Mouse (Mus musculus): ENCODE results near the gene Slmap. TPM values are rescaled to one million over a fixed set of nuclear protein-coding genes. Genes with fewer than 3 reads are reported as not detected.
A peak's percentile ranks its signal among the peaks of the same experiment; 100 is the strongest.

Gene Slmap
- polyA plus RNA-seq, 1 experiment from 2014 or later: 48.8 TPM

- H3K27me3 ChIP-seq (replicated peaks): no peaks in the 10 kb centered on the region
- WGBS: 82% methylated on average over 1 of the region's 1 CpGs
- no peak overlapping the region for H3K9ac ChIP-seq
- H3K36me3 ChIP-seq: no peaks in the 10 kb centered on the region
- H3K9me3 ChIP-seq: no peaks in the 10 kb centered on the region
- H3K4me3 ChIP-seq (replicated peaks): no peak overlapping the region
- H3K4me1 ChIP-seq (replicated peaks): no peaks in the 10 kb centered on the region
- H3K27ac ChIP-seq: no peak overlapping the region
- H3K4me2 ChIP-seq (replicated peaks): no peak overlapping the region
- no peak for ATAC-seq
These were observed 39.7 kb downstream of the Slmap start for GRCm38 (mm10) chr14:26495021-26495420.

- Histone ChIP-seq H3K4me2 (replicated peaks) (no peak overlapping the region), H3K4me3 (replicated peaks) (no peak overlapping the region), H3K27ac (no peak overlapping the region), H3K9ac (no peak overlapping the region), H3K4me1 (replicated peaks) (peaks cover 7% of the 10 kb centered on the region), H3K9me3 (no peaks in the 10 kb centered on the region), H3K36me3 (no peaks in the 10 kb centered on the region), H3K27me3 (replicated peaks) (no peaks in the 10 kb centered on the region)
- peak; percentile 77 for ATAC-seq
- 23% methylated on average over 2 of the region's 2 CpGs for WGBS
These were observed 43.6 kb downstream of the Slmap start for GRCm38 (mm10) chr14:26491150-26491549.

GRCm38 (mm10) chr14:26488329-26489020, 46.3 kb downstream of the Slmap start:
- WGBS: 70% methylated on average over 9 of the region's 9 CpGs
- no peak overlapping the region for H3K9ac ChIP-seq
- no peak for ATAC-seq
- H3K4me3 ChIP-seq (replicated peaks): no peak overlapping the region
- H3K36me3 ChIP-seq: no peaks in the 10 kb centered on the region
- no peaks in the 10 kb centered on the region for H3K9me3 ChIP-seq
- no peaks in the 10 kb centered on the region for H3K27me3 ChIP-seq (replicated peaks)
- H3K4me1 ChIP-seq (replicated peaks): peaks cover 7% of the 10 kb centered on the region
- H3K4me2 ChIP-seq (replicated peaks): no peak overlapping the region
- no peak overlapping the region for H3K27ac ChIP-seq

GRCm38 (mm10) chr14:26486416-26487198, 48.1 kb downstream of the Slmap start:
- H3K4me3 ChIP-seq (replicated peaks): no peak overlapping the region
- no peak for ATAC-seq
- no peak overlapping the region for H3K4me2 ChIP-seq (replicated peaks)
- 33% methylated on average over 8 of the region's 8 CpGs for WGBS
- H3K9ac ChIP-seq: no peak overlapping the region
- no peak overlapping the region for H3K27ac ChIP-seq
- peaks cover 7% of the 10 kb centered on the region for H3K4me1 ChIP-seq (replicated peaks)
- H3K9me3 ChIP-seq: no peaks in the 10 kb centered on the region
- no peaks in the 10 kb centered on the region for H3K36me3 ChIP-seq
- no peaks in the 10 kb centered on the region for H3K27me3 ChIP-seq (replicated peaks)

GRCm38 (mm10) chr14:26481457-26481856, 53.3 kb downstream of the Slmap start:
- Histone ChIP-seq H3K4me3 (replicated peaks) (no peak overlapping the region), H3K9ac (no peak overlapping the region), H3K4me1 (replicated peaks) (no peaks in the 10 kb centered on the region), H3K4me2 (replicated peaks) (no peak overlapping the region), H3K27ac (no peak overlapping the region), H3K9me3 (no peaks in the 10 kb centered on the region), H3K36me3 (no peaks in the 10 kb centered on the region), H3K27me3 (replicated peaks) (no peaks in the 10 kb centered on the region)
- ATAC-seq: no peak
- 94% methylated on average over 1 of the region's 1 CpGs for WGBS

GRCm38 (mm10) chr14:26477738-26478137, 57.0 kb downstream of the Slmap start:
- H3K9ac ChIP-seq: no peak overlapping the region
- no peak for ATAC-seq
- H3K36me3 ChIP-seq: no peaks in the 10 kb centered on the region
- H3K9me3 ChIP-seq: no peaks in the 10 kb centered on the region
- no peak overlapping the region for H3K27ac ChIP-seq
- no peak overlapping the region for H3K4me2 ChIP-seq (replicated peaks)
- no peaks in the 10 kb centered on the region for H3K27me3 ChIP-seq (replicated peaks)
- WGBS: 94% methylated on average over 5 of the region's 5 CpGs
- no peaks in the 10 kb centered on the region for H3K4me1 ChIP-seq (replicated peaks)
- no peak overlapping the region for H3K4me3 ChIP-seq (replicated peaks)

GRCm38 (mm10) chr14:26476391-26476790, 58.3 kb downstream of the Slmap start:
- H3K4me1 ChIP-seq (replicated peaks): no peaks in the 10 kb centered on the region

GRCm38 (mm10) chr14:26467974-26468373, 66.8 kb downstream of the Slmap start:
- Histone ChIP-seq H3K27me3 (replicated peaks) (no peaks in the 10 kb centered on the region), H3K4me1 (replicated peaks) (no peaks in the 10 kb centered on the region), H3K4me3 (replicated peaks) (no peak overlapping the region), H3K36me3 (0 out of 2 replicates have a peak, but pooled peaks cover 3% of the 10 kb centered on the region), H3K4me2 (replicated peaks) (no peak overlapping the region), H3K9me3 (no peaks in the 10 kb centered on the region), H3K27ac (no peak overlapping the region), H3K9ac (no peak overlapping the region)
- no peak for ATAC-seq
- 88% methylated on average over 4 of the region's 4 CpGs for WGBS

More at GRCm38 (mm10) chr14:26476391-26476790, 58.3 kb downstream of the Slmap start:
- no peak overlapping the region for H3K4me3 ChIP-seq (replicated peaks)
- no peaks in the 10 kb centered on the region for H3K9me3 ChIP-seq
- no peak overlapping the region for H3K4me2 ChIP-seq (replicated peaks)
- H3K36me3 ChIP-seq: no peaks in the 10 kb centered on the region
- no peak overlapping the region for H3K27ac ChIP-seq
- 85% methylated on average over 2 of the region's 2 CpGs for WGBS
- ATAC-seq: no peak
- no peak overlapping the region for H3K9ac ChIP-seq
- no peaks in the 10 kb centered on the region for H3K27me3 ChIP-seq (replicated peaks)

- H3K9me3 ChIP-seq: no peaks in the 10 kb centered on the region
- no peaks in the 10 kb centered on the region for H3K4me1 ChIP-seq (replicated peaks)
- ATAC-seq: no peak
- H3K27me3 ChIP-seq (replicated peaks): no peaks in the 10 kb centered on the region
- H3K36me3 ChIP-seq: 0 out of 2 replicates have a peak, but pooled peaks cover 4% of the 10 kb centered on the region
- no peak overlapping the region for H3K4me3 ChIP-seq (replicated peaks)
- H3K27ac ChIP-seq: no peak overlapping the region
- WGBS: 70% methylated on average over 5 of the region's 5 CpGs
- no peak overlapping the region for H3K9ac ChIP-seq
- H3K4me2 ChIP-seq (replicated peaks): no peak overlapping the region
These were observed 68.1 kb downstream of the Slmap start for GRCm38 (mm10) chr14:26466544-26467125.

GRCm38 (mm10) chr14:26465898-26466297, 68.8 kb downstream of the Slmap start:
- H3K4me1 ChIP-seq (replicated peaks): no peaks in the 10 kb centered on the region
- WGBS: 79% methylated on average over 6 of the region's 6 CpGs
- ATAC-seq: no peak

GRCm38 (mm10) chr14:26459516-26459915, 75.2 kb downstream of the Slmap start:
- 0 out of 2 replicates have a peak, but pooled peaks cover 4% of the 10 kb centered on the region for H3K36me3 ChIP-seq
- no peaks in the 10 kb centered on the region for H3K9me3 ChIP-seq
- ATAC-seq: no peak
- no peaks in the 10 kb centered on the region for H3K4me1 ChIP-seq (replicated peaks)
- no peak overlapping the region for H3K9ac ChIP-seq
- H3K27ac ChIP-seq: no peak overlapping the region
- no peak overlapping the region for H3K4me3 ChIP-seq (replicated peaks)
- no peak overlapping the region for H3K4me2 ChIP-seq (replicated peaks)
- no peaks in the 10 kb centered on the region for H3K27me3 ChIP-seq (replicated peaks)

More at GRCm38 (mm10) chr14:26465898-26466297, 68.8 kb downstream of the Slmap start:
- no peaks in the 10 kb centered on the region for H3K9me3 ChIP-seq
- H3K4me2 ChIP-seq (replicated peaks): no peak overlapping the region
- no peak overlapping the region for H3K27ac ChIP-seq
- 0 out of 2 replicates have a peak, but pooled peaks cover 4% of the 10 kb centered on the region for H3K36me3 ChIP-seq
- no peaks in the 10 kb centered on the region for H3K27me3 ChIP-seq (replicated peaks)
- H3K4me3 ChIP-seq (replicated peaks): no peak overlapping the region
- no peak overlapping the region for H3K9ac ChIP-seq

GRCm38 (mm10) chr14:26454851-26455250, 79.9 kb downstream of the Slmap start:
- Histone ChIP-seq H3K9me3 (no peaks in the 10 kb centered on the region), H3K4me1 (replicated peaks) (peaks cover 7% of the 10 kb centered on the region), H3K36me3 (no peaks in the 10 kb centered on the region), H3K27me3 (replicated peaks) (no peaks in the 10 kb centered on the region), H3K9ac (no peak overlapping the region), H3K4me2 (replicated peaks) (no peak overlapping the region), H3K4me3 (replicated peaks) (no peak overlapping the region), H3K27ac (no peak overlapping the region)
- ATAC-seq: 0 out of 2 replicates have a peak, but pooled peaks have one; percentile 20
- 74% methylated on average over 16 of the region's 16 CpGs for WGBS

Measured in intestine, embryonic 15.5 days (tissue).